8 mouse cellular contexts compared by ENCODE assay signal in genomic region chr1:143701736-143702135, GRCm38 (mm10). TPM values are rescaled to one million over a fixed set of nuclear protein-coding genes. Genes with fewer than 3 reads are reported as not detected.
DNase-seq lines count a peak whose midpoint lies in the region; ATAC-seq lines count a peak whose summit lies in the region.

No protein-coding gene starts in this region.

- peak overlapping the region; percentile 71 for H3K4me2 ChIP-seq in lung, embryonic 16.5 days (ENCODE audit: low read depth, low read length)
- H3K4me2 ChIP-seq in embryonic facial prominence, embryonic 11.5 days (ENCODE audit: low read depth, low read length): peak overlapping the region; percentile 57
- H3K4me2 ChIP-seq in limb, embryonic 11.5 days (ENCODE audit: low read depth, severe bottlenecking): peak overlapping the region; percentile 68

- no peak for ATAC-seq in lung, embryonic 16.5 days (ENCODE audit: low read depth)
- ATAC-seq in embryonic facial prominence, embryonic 11.5 days (replicated peaks; ENCODE audit: insufficient number of reproducible peaks, low FRiP score, low TSS enrichment, low read depth): no peak
- no peak for ATAC-seq in limb, embryonic 11.5 days (ENCODE audit: insufficient number of reproducible peaks, low FRiP score, low TSS enrichment, low read depth)

- H3K4me3 ChIP-seq in lung, embryonic 16.5 days (ENCODE audit: low read length): peak overlapping the region; percentile 86
- H3K4me3 ChIP-seq in embryonic facial prominence, embryonic 11.5 days (ENCODE audit: low read depth, low read length): peak overlapping the region; percentile 73
- peak overlapping the region; percentile 57 for H3K4me3 ChIP-seq in limb, embryonic 11.5 days (ENCODE audit: low read depth, low read length)

- peaks cover 6% of the 10 kb centered on the region; the same call in 1 of the 2 replicates for H3K36me3 ChIP-seq in lung, embryonic 16.5 days (ENCODE audit: control insufficient read depth, insufficient read depth, low read length)
- no peaks in the 10 kb centered on the region; the same call in 1 of the 2 replicates for H3K36me3 ChIP-seq in embryonic facial prominence, embryonic 11.5 days (replicated peaks; ENCODE audit: control insufficient read depth, insufficient read depth, low read depth, low read length)
- 0 out of 2 replicates have a peak, but pooled peaks cover 2% of the 10 kb centered on the region for H3K36me3 ChIP-seq in limb, embryonic 11.5 days (ENCODE audit: control insufficient read depth, insufficient read depth, low read length)

- peaks cover 12% of the 10 kb centered on the region for H3K4me1 ChIP-seq in lung, embryonic 16.5 days (replicated peaks; ENCODE audit: control insufficient read depth, insufficient read depth, low read length)
- H3K4me1 ChIP-seq in embryonic facial prominence, embryonic 11.5 days (ENCODE audit: control insufficient read depth, insufficient read depth, low read length): no peaks in the 10 kb centered on the region
- H3K4me1 ChIP-seq in limb, embryonic 11.5 days (ENCODE audit: control insufficient read depth, insufficient read depth, low read length): peaks cover 3% of the 10 kb centered on the region; the same call in 1 of the 2 replicates

- peak overlapping the region; percentile 95 for H3K9ac ChIP-seq in lung, embryonic 16.5 days (ENCODE audit: low read length)
- H3K9ac ChIP-seq in embryonic facial prominence, embryonic 11.5 days (replicated peaks; ENCODE audit: low read length): peak overlapping the region; percentile 92
- H3K9ac ChIP-seq in limb, embryonic 11.5 days (ENCODE audit: low read length): peak overlapping the region; percentile 95

- peak overlapping the region; percentile 88 for H3K27ac ChIP-seq in lung, embryonic 16.5 days (ENCODE audit: low read length)
- H3K27ac ChIP-seq in embryonic facial prominence, embryonic 11.5 days (replicated peaks; ENCODE audit: low read depth, low read length): no peak overlapping the region; the same call in 1 of the 2 replicates
- H3K27ac ChIP-seq in limb, embryonic 11.5 days (replicated peaks; ENCODE audit: low read depth, low read length): no peak overlapping the region

- 0% methylated on average over 13 of the region's 13 CpGs for WGBS in lung, embryonic 16.5 days
- 0% methylated on average over 13 of the region's 13 CpGs for WGBS in embryonic facial prominence, embryonic 11.5 days
- under 1% methylated on average over 13 of the region's 13 CpGs for WGBS in limb, embryonic 11.5 days

- no peaks in the 10 kb centered on the region for H3K9me3 ChIP-seq in lung, embryonic 16.5 days (ENCODE audit: control insufficient read depth, low read length)
- H3K9me3 ChIP-seq in embryonic facial prominence, embryonic 11.5 days (replicated peaks; ENCODE audit: control insufficient read depth, low read length): no peaks in the 10 kb centered on the region
- H3K9me3 ChIP-seq in limb, embryonic 11.5 days (ENCODE audit: control insufficient read depth, low read length): no peaks in the 10 kb centered on the region

- no peak for DNase-seq in lung, postnatal 25 days (ENCODE audit: low spot score)
- DNase-seq in embryonic facial prominence, embryonic 11.5 days (ENCODE audit: low spot score): no peak
- no peak for DNase-seq in limb, embryonic 11.5 days (ENCODE audit: low spot score)
- peak; percentile 7 for DNase-seq in retina, postnatal 1 day
- DNase-seq in layer of hippocampus, adult 9-11 months: no peak
- no peak for DNase-seq in adrenal gland, adult 2 months
- DNase-seq in left cerebral cortex, adult 11 months (ENCODE audit: low spot score): no peak

- H3K27me3 ChIP-seq in lung, embryonic 16.5 days (ENCODE audit: control insufficient read depth, insufficient read depth, low read depth, low read length): no peaks in the 10 kb centered on the region
- H3K27me3 ChIP-seq in embryonic facial prominence, embryonic 11.5 days (ENCODE audit: control insufficient read depth, insufficient read depth, low read length): no peaks in the 10 kb centered on the region
- no peaks in the 10 kb centered on the region for H3K27me3 ChIP-seq in limb, embryonic 11.5 days (ENCODE audit: control insufficient read depth, insufficient read depth, low read length)

RNA-seq across cellular contexts. Expression of gene Cdc73, which starts 1.0 kb away (rescaled TPM):
- polyA plus RNA-seq in lung, embryonic 16.5 days (2015; fragmentation: Nextera tagmentation; extraction: Ambion mirVana): 10.4 and 13.0 TPM in 2 replicates
- polyA plus RNA-seq in embryonic facial prominence, embryonic 11.5 days (2014; fragmentation: Nextera tagmentation; extraction: Ambion mirVana): 24.5 and 27.3 TPM in 2 replicates
- polyA plus RNA-seq in limb, embryonic 11.5 days (2014; fragmentation: Nextera tagmentation; extraction: Ambion mirVana): 22.0 and 22.3 TPM in 2 replicates
- total RNA-seq in adrenal gland, adult 2 months (2021): 100 to 1,000 TPM in 1 of 2 experiments, 10 to 100 TPM in 1; 94.4 to 109 TPM
- polyA plus RNA-seq in adrenal gland, adult 2 months (2012; rRNA removed): 0.33 and 0.45 TPM in 2 replicates

RNA-seq across cellular contexts. Expression of gene Glrx2, which starts 14.4 kb away (rescaled TPM):
- polyA plus RNA-seq in lung, embryonic 16.5 days (2015; fragmentation: Nextera tagmentation; extraction: Ambion mirVana): 74.1 and 88.8 TPM in 2 replicates
- 80.4 and 87.3 TPM in 2 replicates for polyA plus RNA-seq in embryonic facial prominence, embryonic 11.5 days (2014; fragmentation: Nextera tagmentation; extraction: Ambion mirVana)
- 71.1 and 79.4 TPM in 2 replicates for polyA plus RNA-seq in limb, embryonic 11.5 days (2014; fragmentation: Nextera tagmentation; extraction: Ambion mirVana)
- 100 to 1,000 TPM in 1 of 2 experiments, 10 to 100 TPM in 1; 94.8 to 104 TPM for total RNA-seq in adrenal gland, adult 2 months (2021)
- 22.5 and 34.7 TPM in 2 replicates for polyA plus RNA-seq in adrenal gland, adult 2 months (2012; rRNA removed)
